Mouse (Mus musculus): ENCODE data around the gene Traf3ip1. TPM values are rescaled to one million over a fixed set of nuclear protein-coding genes. Genes with fewer than 3 reads are reported as not detected.

The Traf3ip1 gene
- polyA plus RNA-seq, 1 experiment from 2014 or later: 8.0 TPM

GRCm38 (mm10) chr1:91457698-91458097, 36.7 kb upstream of the Traf3ip1 start:
- no peaks in the 10 kb centered on the region for H3K27me3 ChIP-seq (ENCODE audit: insufficient read depth, low read length)
- no peak for TF ChIP-seq CTCF (IDR thresholded peaks at IDR 0.05; ENCODE audit: low read depth)
- no peaks in the 10 kb centered on the region for H3K36me3 ChIP-seq (ENCODE audit: insufficient read depth)
- H3K9me3 ChIP-seq (ENCODE audit: low read depth, low read length): no peaks in the 10 kb centered on the region
- DNase-seq (no peak), ATAC-seq (ENCODE audit: insufficient read depth) (no peak)
- H3K4me2 ChIP-seq: peak overlapping the region; percentile 89
- 0 out of 2 replicates have a peak overlapping the region, but pooled peaks have one; percentile 32 for H3K9ac ChIP-seq
- peak overlapping the region; percentile 97 for H3K27ac ChIP-seq (ENCODE audit: low read depth)
- 48% methylated on average over 5 of the region's 5 CpGs for WGBS
- peaks cover 38% of the 10 kb centered on the region for H3K4me1 ChIP-seq (ENCODE audit: insufficient read depth)
- H3K4me3 ChIP-seq (ENCODE audit: low read depth, low read length): peak overlapping the region; percentile 70; the same call in 1 of the 2 replicates

GRCm38 (mm10) chr1:91458223-91458861, 36.1 kb upstream of the Traf3ip1 start:
- H3K27me3 ChIP-seq (ENCODE audit: insufficient read depth, low read length): no peaks in the 10 kb centered on the region
- DNase-seq (peak; percentile 85), ATAC-seq (ENCODE audit: insufficient read depth) (peak; percentile 26)
- no peaks in the 10 kb centered on the region for H3K36me3 ChIP-seq (ENCODE audit: insufficient read depth)
- peaks cover 38% of the 10 kb centered on the region for H3K4me1 ChIP-seq (ENCODE audit: insufficient read depth)
- peak overlapping the region; percentile 70 for H3K4me3 ChIP-seq (ENCODE audit: low read depth, low read length)
- no peaks in the 10 kb centered on the region for H3K9me3 ChIP-seq (ENCODE audit: low read depth, low read length)
- 7% methylated on average over 8 of the region's 8 CpGs for WGBS
- H3K9ac ChIP-seq: peak overlapping the region; percentile 69
- H3K4me2 ChIP-seq: peak overlapping the region; percentile 89
- TF ChIP-seq CTCF (IDR thresholded peaks at IDR 0.05; ENCODE audit: low read depth): peak; percentile 30; the same call in 1 of the 2 replicates
- H3K27ac ChIP-seq (ENCODE audit: low read depth): peak overlapping the region; percentile 97

- WGBS: under 1% methylated on average over 91 of the region's 91 CpGs
- TF ChIP-seq CTCF (IDR thresholded peaks at IDR 0.05; ENCODE audit: low read depth): peak; percentile 35
- H3K4me1 ChIP-seq (ENCODE audit: insufficient read depth): peaks cover 38% of the 10 kb centered on the region
These were observed 35.2 kb upstream of the Traf3ip1 start, which contains the start of gene Per2 for GRCm38 (mm10) chr1:91459059-91459809. TSS of gene Per2 (minus strand) at chr1:91459324.

GRCm38 (mm10) chr1:91460069-91460468, 34.4 kb upstream of the Traf3ip1 start:
- Histone ChIP-seq H3K4me1 (ENCODE audit: insufficient read depth) (peaks cover 35% of the 10 kb centered on the region), H3K36me3 (ENCODE audit: insufficient read depth) (no peaks in the 10 kb centered on the region), H3K9ac (peak overlapping the region; percentile 49; the same call in 1 of the 2 replicates), H3K27me3 (ENCODE audit: insufficient read depth, low read length) (no peaks in the 10 kb centered on the region), H3K4me2 (peak overlapping the region; percentile 83), H3K9me3 (ENCODE audit: low read depth, low read length) (no peaks in the 10 kb centered on the region), H3K4me3 (ENCODE audit: low read depth, low read length) (peak overlapping the region; percentile 70), H3K27ac (ENCODE audit: low read depth) (peak overlapping the region; percentile 97; the same call in 1 of the 2 replicates)
- DNase-seq (no peak), ATAC-seq (ENCODE audit: insufficient read depth) (no peak)
- WGBS: 25% methylated on average over 7 of the region's 7 CpGs
- TF ChIP-seq CTCF (IDR thresholded peaks at IDR 0.05; ENCODE audit: low read depth): no peak

More at GRCm38 (mm10) chr1:91459059-91459809, 35.2 kb upstream of the Traf3ip1 start, which contains the start of gene Per2:
- Histone ChIP-seq H3K36me3 (ENCODE audit: insufficient read depth) (no peaks in the 10 kb centered on the region), H3K27me3 (ENCODE audit: insufficient read depth, low read length) (no peaks in the 10 kb centered on the region), H3K4me3 (ENCODE audit: low read depth, low read length) (peak within 1 kb of the TSS; percentile 70), H3K4me2 (peak within 1 kb of the TSS; percentile 89), H3K27ac (ENCODE audit: low read depth) (peak within 1 kb of the TSS; percentile 97), H3K9ac (peak within 1 kb of the TSS; percentile 69), H3K9me3 (ENCODE audit: low read depth, low read length) (no peaks in the 10 kb centered on the region)
- ATAC-seq (ENCODE audit: insufficient read depth): peak; percentile 92
- DNase-seq: peak; percentile 100

GRCm38 (mm10) chr1:91460564-91460963, 33.9 kb upstream of the Traf3ip1 start:
- peaks cover 31% of the 10 kb centered on the region for H3K4me1 ChIP-seq (ENCODE audit: insufficient read depth)
- no peak overlapping the region for H3K4me3 ChIP-seq (ENCODE audit: low read depth, low read length)
- no peaks in the 10 kb centered on the region for H3K36me3 ChIP-seq (ENCODE audit: insufficient read depth)
- WGBS: 32% methylated on average over 4 of the region's 4 CpGs
- no peak overlapping the region; the same call in 1 of the 2 replicates for H3K4me2 ChIP-seq
- ATAC-seq (ENCODE audit: insufficient read depth): no peak
- TF ChIP-seq CTCF (IDR thresholded peaks at IDR 0.05; ENCODE audit: low read depth): no peak
- H3K9ac ChIP-seq: no peak overlapping the region
- H3K9me3 ChIP-seq (ENCODE audit: low read depth, low read length): no peaks in the 10 kb centered on the region
- H3K27ac ChIP-seq (ENCODE audit: low read depth): no peak overlapping the region
- DNase-seq: no peak
- no peaks in the 10 kb centered on the region for H3K27me3 ChIP-seq (ENCODE audit: insufficient read depth, low read length)

GRCm38 (mm10) chr1:91463336-91463995, 31.0 kb upstream of the Traf3ip1 start:
- ATAC-seq (ENCODE audit: insufficient read depth) (no peak), DNase-seq (no peak)
- H3K9me3 ChIP-seq (ENCODE audit: low read depth, low read length): no peaks in the 10 kb centered on the region
- 87% methylated on average over 13 of the region's 13 CpGs for WGBS
- no peak overlapping the region for H3K27ac ChIP-seq (ENCODE audit: low read depth)
- no peak for TF ChIP-seq CTCF (IDR thresholded peaks at IDR 0.05; ENCODE audit: low read depth)
- no peak overlapping the region for H3K9ac ChIP-seq
- no peaks in the 10 kb centered on the region for H3K36me3 ChIP-seq (ENCODE audit: insufficient read depth)
- H3K27me3 ChIP-seq (ENCODE audit: insufficient read depth, low read length): no peaks in the 10 kb centered on the region
- H3K4me2 ChIP-seq: no peak overlapping the region
- H3K4me1 ChIP-seq (ENCODE audit: insufficient read depth): peaks cover 10% of the 10 kb centered on the region; the same call in 1 of the 2 replicates
- H3K4me3 ChIP-seq (ENCODE audit: low read depth, low read length): no peak overlapping the region

Measured in lung, embryonic 14.5 days (tissue).